In the genomic region with DNA sequence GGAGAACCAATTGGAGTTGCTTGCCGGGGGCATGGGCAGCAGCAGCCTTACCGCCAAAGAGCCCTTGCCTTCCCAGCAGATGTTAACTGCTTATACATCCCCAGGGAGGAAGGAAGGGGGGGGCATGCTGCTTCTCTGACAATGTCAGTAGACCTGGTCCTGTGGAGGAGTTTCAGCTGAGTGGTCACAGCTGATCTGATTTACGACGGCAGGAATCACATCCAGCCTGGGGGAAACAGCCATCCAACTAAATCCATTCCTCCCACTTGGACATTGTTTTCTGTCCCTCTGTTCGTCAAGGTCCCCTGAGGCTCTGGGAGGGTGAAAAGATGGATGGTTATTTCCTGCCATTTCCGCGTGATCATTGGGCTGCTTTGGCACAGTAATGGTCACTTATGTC, we compare ENCODE assay signal across 16 mouse cellular contexts. TPM values are rescaled to one million over a fixed set of nuclear protein-coding genes. Genes with fewer than 3 reads are reported as not detected.
"Had no signal": no experiment of that assay in that cellular context is flagged by ENCODE, and none has a peak within 500 bp of the region (broad histone marks: within the 10 kb centered on the region; RNA-seq: fewer than 3 reads in every experiment).

No protein-coding gene starts in this region.

- H3K36me3 ChIP-seq: hindbrain, embryonic 15.5 days; limb, embryonic 12.5 days; liver, embryonic 13.5 days; lung, embryonic 15.5 days; midbrain, embryonic 13.5 days; neural tube, embryonic 13.5 days had no signal

- H3K9ac ChIP-seq: hindbrain, embryonic 15.5 days; limb, embryonic 12.5 days; liver, embryonic 13.5 days; liver, postnatal 0 days; lung, embryonic 15.5 days; midbrain, embryonic 13.5 days; neural tube, embryonic 13.5 days had no signal

- H3K4me3 ChIP-seq: hindbrain, embryonic 15.5 days; layer of hippocampus, adult 2 months; limb, embryonic 12.5 days; liver, embryonic 13.5 days; lung, embryonic 15.5 days; midbrain, embryonic 13.5 days; myocyte; neural tube, embryonic 13.5 days had no signal

- H3K4me2 ChIP-seq: hindbrain, embryonic 15.5 days; limb, embryonic 12.5 days; liver, embryonic 13.5 days; lung, embryonic 15.5 days; midbrain, embryonic 13.5 days; neural tube, embryonic 13.5 days had no signal

- H3K27me3 ChIP-seq: hindbrain, embryonic 15.5 days; limb, embryonic 12.5 days; liver, embryonic 13.5 days; lung, embryonic 15.5 days; midbrain, embryonic 13.5 days; neural tube, embryonic 13.5 days had no signal

- ATAC-seq: inflammation-experienced regulatory T-cells, adult 6 months; intestine, postnatal 0 days; liver, postnatal 0 days; midbrain, embryonic 13.5 days had no signal

- H3K4me1 ChIP-seq: limb, embryonic 12.5 days; liver, embryonic 13.5 days; lung, embryonic 15.5 days had no signal

- H3K9me3 ChIP-seq: limb, embryonic 12.5 days; lung, embryonic 15.5 days; neural tube, embryonic 13.5 days had no signal

- H3K27ac ChIP-seq: hindbrain, embryonic 15.5 days; layer of hippocampus, adult 2 months; limb, embryonic 12.5 days; liver, embryonic 13.5 days; lung, embryonic 15.5 days; midbrain, embryonic 13.5 days; neural tube, embryonic 13.5 days had no signal

- DNase-seq: liver; liver, embryonic 13.5 days; liver, postnatal 0 days; right cerebral cortex, postnatal 4 days; spleen, adult 18-20 months; thymus, adult 18-20 months; thymus, postnatal 14 days had no signal

RNA-seq across cellular contexts. Expression of a gene that starts 7.8 kb away (rescaled TPM):
- polyA plus RNA-seq: inflammation-experienced regulatory T-cells, adult 6 months; liver, embryonic 13.5 days; liver, postnatal 0 days had no signal
